Mouse (Mus musculus): Measurements from ENCODE around the gene Cdk14. TPM values are rescaled to one million over a fixed set of nuclear protein-coding genes. Genes with fewer than 3 reads are reported as not detected.
A peak's percentile ranks its signal among the peaks of the same experiment; 100 is the strongest.

Gene Cdk14
- polyA plus RNA-seq, 1 experiment from 2014 or later = 47.3 TPM

GRCm38 (mm10) chr5:5175090-5175489 lies 245.0 kb downstream of the Cdk14 start:
- no peak for ATAC-seq
- no peak overlapping the region for H3K9ac ChIP-seq (ENCODE audit: low read depth, low read length)

DNA sequence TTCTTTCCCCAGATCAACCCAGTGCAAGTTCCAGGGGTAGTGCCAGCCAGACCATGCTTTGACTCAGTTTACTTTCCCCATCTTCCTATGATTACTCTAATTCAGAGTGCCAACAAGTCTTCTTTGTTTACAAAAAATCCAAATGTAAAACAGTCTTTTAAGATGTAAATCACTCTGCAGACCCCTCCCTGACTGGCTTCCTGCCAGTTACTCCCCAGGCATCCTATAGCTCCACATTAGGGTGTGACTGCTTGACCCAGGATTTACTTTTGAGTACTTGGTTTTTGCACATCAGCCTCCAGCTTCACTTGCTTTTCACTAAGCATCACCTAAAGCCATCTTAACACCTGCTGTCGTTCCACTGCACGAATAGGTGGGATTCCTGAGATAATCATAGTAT lies 254.0 kb downstream of the Cdk14 start:
- H3K9me3 ChIP-seq (ENCODE audit: control insufficient read depth, low read length) = no peaks in the 10 kb centered on the region
- H3K27ac ChIP-seq (ENCODE audit: low read depth, low read length) = no peak overlapping the region
- no peak overlapping the region for H3K4me3 ChIP-seq (ENCODE audit: low read length)
- H3K9ac ChIP-seq (ENCODE audit: low read depth, low read length) = no peak overlapping the region
- no peak for ATAC-seq
- H3K36me3 ChIP-seq (ENCODE audit: control insufficient read depth, insufficient read depth, low read length) = no peaks in the 10 kb centered on the region
- H3K4me1 ChIP-seq (ENCODE audit: control insufficient read depth, insufficient read depth, low read depth, low read length) = no peaks in the 10 kb centered on the region
- no peak overlapping the region for H3K4me2 ChIP-seq (ENCODE audit: low read length)
- WGBS = 25% methylated on average over 2 of the region's 2 CpGs
- no peaks in the 10 kb centered on the region for H3K27me3 ChIP-seq (replicated peaks; ENCODE audit: control insufficient read depth, insufficient read depth, low read length)

More at GRCm38 (mm10) chr5:5175090-5175489, 245.0 kb downstream of the Cdk14 start:
- WGBS = 35% methylated on average over 1 of the region's 1 CpGs
- no peak overlapping the region for H3K27ac ChIP-seq (ENCODE audit: low read depth, low read length)
- no peak overlapping the region for H3K4me2 ChIP-seq (ENCODE audit: low read length)
- no peaks in the 10 kb centered on the region for H3K36me3 ChIP-seq (ENCODE audit: control insufficient read depth, insufficient read depth, low read length)
- H3K4me3 ChIP-seq (ENCODE audit: low read length) = no peak overlapping the region
- no peaks in the 10 kb centered on the region for H3K27me3 ChIP-seq (replicated peaks; ENCODE audit: control insufficient read depth, insufficient read depth, low read length)
- H3K9me3 ChIP-seq (ENCODE audit: control insufficient read depth, low read length) = no peaks in the 10 kb centered on the region
- H3K4me1 ChIP-seq (ENCODE audit: control insufficient read depth, insufficient read depth, low read depth, low read length) = peaks cover 3% of the 10 kb centered on the region; the same call in 1 of the 2 replicates

DNA sequence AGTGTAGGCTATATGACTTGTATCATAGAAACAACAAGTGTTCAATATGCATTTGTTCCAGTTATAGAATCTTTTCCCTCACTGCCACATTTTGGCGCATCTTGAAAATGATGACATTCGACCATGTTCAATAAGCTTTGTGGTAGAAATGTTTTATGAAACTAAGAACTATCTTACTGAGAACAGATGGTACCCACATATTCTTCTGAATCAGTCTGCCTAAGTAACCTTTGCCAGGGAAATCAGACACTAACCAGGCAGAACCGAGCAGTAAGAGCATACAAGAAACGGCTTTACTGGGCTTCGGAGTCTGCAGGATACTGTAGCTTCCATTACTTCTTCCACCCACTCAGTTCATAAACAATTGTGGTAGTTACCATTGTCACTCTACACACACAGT lies 255.8 kb downstream of the Cdk14 start:
- ATAC-seq = no peak
- H3K36me3 ChIP-seq (ENCODE audit: control insufficient read depth, insufficient read depth, low read length) = no peaks in the 10 kb centered on the region
- H3K4me3 ChIP-seq (ENCODE audit: low read length) = no peak overlapping the region
- H3K27ac ChIP-seq (ENCODE audit: low read depth, low read length) = no peak overlapping the region
- H3K27me3 ChIP-seq (replicated peaks; ENCODE audit: control insufficient read depth, insufficient read depth, low read length) = no peaks in the 10 kb centered on the region
- H3K9ac ChIP-seq (ENCODE audit: low read depth, low read length) = no peak overlapping the region
- WGBS = 96% methylated on average over 5 of the region's 5 CpGs
- no peak overlapping the region for H3K4me2 ChIP-seq (ENCODE audit: low read length)
- no peaks in the 10 kb centered on the region for H3K4me1 ChIP-seq (ENCODE audit: control insufficient read depth, insufficient read depth, low read depth, low read length)
- no peaks in the 10 kb centered on the region for H3K9me3 ChIP-seq (ENCODE audit: control insufficient read depth, low read length)

GRCm38 (mm10) chr5:5163823-5164222 lies 256.3 kb downstream of the Cdk14 start:
- WGBS = 98% methylated on average over 2 of the region's 2 CpGs

GRCm38 (mm10) chr5:5159521-5159920 lies 260.6 kb downstream of the Cdk14 start:
- no peaks in the 10 kb centered on the region for H3K4me1 ChIP-seq (ENCODE audit: control insufficient read depth, insufficient read depth, low read depth, low read length)
- WGBS = 89% methylated on average over 1 of the region's 1 CpGs
- no peak overlapping the region for H3K4me3 ChIP-seq (ENCODE audit: low read length)
- no peaks in the 10 kb centered on the region for H3K27me3 ChIP-seq (replicated peaks; ENCODE audit: control insufficient read depth, insufficient read depth, low read length)
- no peak overlapping the region for H3K4me2 ChIP-seq (ENCODE audit: low read length)
- ATAC-seq = no peak
- H3K9me3 ChIP-seq (ENCODE audit: control insufficient read depth, low read length) = no peaks in the 10 kb centered on the region
- H3K9ac ChIP-seq (ENCODE audit: low read depth, low read length) = no peak overlapping the region
- no peaks in the 10 kb centered on the region for H3K36me3 ChIP-seq (ENCODE audit: control insufficient read depth, insufficient read depth, low read length)
- no peak overlapping the region for H3K27ac ChIP-seq (ENCODE audit: low read depth, low read length)

More at GRCm38 (mm10) chr5:5163823-5164222, 256.3 kb downstream of the Cdk14 start:
- H3K9ac ChIP-seq (ENCODE audit: low read depth, low read length) = no peak overlapping the region
- no peaks in the 10 kb centered on the region for H3K27me3 ChIP-seq (replicated peaks; ENCODE audit: control insufficient read depth, insufficient read depth, low read length)
- no peaks in the 10 kb centered on the region for H3K9me3 ChIP-seq (ENCODE audit: control insufficient read depth, low read length)
- no peaks in the 10 kb centered on the region for H3K4me1 ChIP-seq (ENCODE audit: control insufficient read depth, insufficient read depth, low read depth, low read length)
- H3K36me3 ChIP-seq (ENCODE audit: control insufficient read depth, insufficient read depth, low read length) = no peaks in the 10 kb centered on the region
- no peak overlapping the region for H3K4me2 ChIP-seq (ENCODE audit: low read length)
- no peak overlapping the region for H3K27ac ChIP-seq (ENCODE audit: low read depth, low read length)
- no peak for ATAC-seq
- H3K4me3 ChIP-seq (ENCODE audit: low read length) = no peak overlapping the region

DNA sequence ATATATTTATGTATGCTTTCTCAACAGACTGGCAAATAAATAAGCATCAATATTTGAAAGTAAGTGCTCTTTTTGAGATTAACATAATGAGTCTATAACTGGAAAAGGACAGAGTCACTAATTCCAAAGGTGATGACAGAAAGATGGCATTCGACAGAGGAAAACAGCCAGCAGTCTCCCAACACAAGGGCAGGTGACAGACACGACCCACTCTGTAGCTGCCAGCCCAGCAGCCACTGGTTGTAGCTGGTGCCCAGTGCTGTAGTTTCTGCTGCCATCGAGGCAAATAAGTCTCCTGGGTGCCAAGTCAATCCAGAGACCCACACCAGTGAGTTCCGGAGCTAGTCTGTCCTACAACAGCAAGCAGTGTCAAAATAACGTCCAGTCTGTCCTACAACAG lies 280.3 kb downstream of the Cdk14 start:
- no peak for ATAC-seq
- Histone ChIP-seq H3K9ac (ENCODE audit: low read depth, low read length) (no peak overlapping the region), H3K4me1 (ENCODE audit: control insufficient read depth, insufficient read depth, low read depth, low read length) (no peaks in the 10 kb centered on the region), H3K27me3 (replicated peaks; ENCODE audit: control insufficient read depth, insufficient read depth, low read length) (no peaks in the 10 kb centered on the region), H3K27ac (ENCODE audit: low read depth, low read length) (no peak overlapping the region), H3K36me3 (ENCODE audit: control insufficient read depth, insufficient read depth, low read length) (no peaks in the 10 kb centered on the region), H3K4me2 (ENCODE audit: low read length) (no peak overlapping the region), H3K9me3 (ENCODE audit: control insufficient read depth, low read length) (no peaks in the 10 kb centered on the region), H3K4me3 (ENCODE audit: low read length) (no peak overlapping the region)
- WGBS = 90% methylated on average over 5 of the region's 5 CpGs

GRCm38 (mm10) chr5:5134905-5135511 lies 285.1 kb downstream of the Cdk14 start:
- no peak overlapping the region for H3K9ac ChIP-seq (ENCODE audit: low read depth, low read length)
- 0 out of 2 replicates have a peak, but pooled peaks have one; percentile 44 for ATAC-seq
- H3K27me3 ChIP-seq (replicated peaks; ENCODE audit: control insufficient read depth, insufficient read depth, low read length) = no peaks in the 10 kb centered on the region
- H3K4me1 ChIP-seq (ENCODE audit: control insufficient read depth, insufficient read depth, low read depth, low read length) = no peaks in the 10 kb centered on the region
- no peaks in the 10 kb centered on the region for H3K9me3 ChIP-seq (ENCODE audit: control insufficient read depth, low read length)
- no peaks in the 10 kb centered on the region for H3K36me3 ChIP-seq (ENCODE audit: control insufficient read depth, insufficient read depth, low read length)
- no peak overlapping the region for H3K27ac ChIP-seq (ENCODE audit: low read depth, low read length)
- no peak overlapping the region for H3K4me3 ChIP-seq (ENCODE audit: low read length)
- no peak overlapping the region for H3K4me2 ChIP-seq (ENCODE audit: low read length)
- 61% methylated on average over 13 of the region's 13 CpGs for WGBS

GRCm38 (mm10) chr5:5134143-5134904 lies 285.8 kb downstream of the Cdk14 start:
- WGBS = 34% methylated on average over 6 of the region's 6 CpGs
- 0 out of 2 replicates have a peak overlapping the region, but pooled peaks have one; percentile 5 for H3K27ac ChIP-seq (ENCODE audit: low read depth, low read length)
- 0 out of 2 replicates have a peak, but pooled peaks have one; percentile 53 for ATAC-seq

DNA sequence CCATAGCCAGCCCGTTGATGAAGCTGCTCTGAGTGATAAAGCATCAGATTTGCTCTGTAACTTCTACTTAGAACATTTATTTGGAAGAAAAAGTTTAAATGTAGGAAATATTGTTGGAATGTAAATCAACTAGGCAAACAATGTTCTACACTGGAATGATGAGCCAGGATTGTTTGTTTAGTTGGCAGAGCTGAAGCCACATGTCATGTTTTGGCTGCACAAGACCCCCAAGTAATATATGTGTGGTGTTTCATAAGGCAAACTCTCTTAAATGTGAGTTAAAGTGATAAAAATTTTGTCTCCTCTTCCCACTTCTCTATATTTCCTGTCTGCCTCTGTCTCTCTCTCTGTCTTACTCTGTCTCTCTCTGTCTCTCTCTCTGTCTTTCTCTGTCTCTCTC lies 291.3 kb downstream of the Cdk14 start:
- Histone ChIP-seq H3K27ac (ENCODE audit: low read depth, low read length) (no peak overlapping the region), H3K4me2 (ENCODE audit: low read length) (no peak overlapping the region)
- ATAC-seq = no peak

More at GRCm38 (mm10) chr5:5134143-5134904, 285.8 kb downstream of the Cdk14 start:
- H3K4me2 ChIP-seq (ENCODE audit: low read length) = no peak overlapping the region
- H3K4me1 ChIP-seq (ENCODE audit: control insufficient read depth, insufficient read depth, low read depth, low read length) = no peaks in the 10 kb centered on the region
- H3K4me3 ChIP-seq (ENCODE audit: low read length) = no peak overlapping the region
- H3K27me3 ChIP-seq (replicated peaks; ENCODE audit: control insufficient read depth, insufficient read depth, low read length) = no peaks in the 10 kb centered on the region
- H3K9me3 ChIP-seq (ENCODE audit: control insufficient read depth, low read length) = no peaks in the 10 kb centered on the region
- H3K36me3 ChIP-seq (ENCODE audit: control insufficient read depth, insufficient read depth, low read length) = no peaks in the 10 kb centered on the region
- no peak overlapping the region for H3K9ac ChIP-seq (ENCODE audit: low read depth, low read length)

More for the DNA sequence above, 291.3 kb downstream of the Cdk14 start:
- WGBS = 53% methylated on average over 1 of the region's 1 CpGs
- Histone ChIP-seq H3K4me1 (ENCODE audit: control insufficient read depth, insufficient read depth, low read depth, low read length) (no peaks in the 10 kb centered on the region), H3K27me3 (replicated peaks; ENCODE audit: control insufficient read depth, insufficient read depth, low read length) (no peaks in the 10 kb centered on the region), H3K9ac (ENCODE audit: low read depth, low read length) (no peak overlapping the region), H3K4me3 (ENCODE audit: low read length) (no peak overlapping the region), H3K9me3 (ENCODE audit: control insufficient read depth, low read length) (no peaks in the 10 kb centered on the region), H3K36me3 (ENCODE audit: control insufficient read depth, insufficient read depth, low read length) (no peaks in the 10 kb centered on the region)
